Mouse (Mus musculus): Measurements from ENCODE around the gene Lrguk.

DNA sequence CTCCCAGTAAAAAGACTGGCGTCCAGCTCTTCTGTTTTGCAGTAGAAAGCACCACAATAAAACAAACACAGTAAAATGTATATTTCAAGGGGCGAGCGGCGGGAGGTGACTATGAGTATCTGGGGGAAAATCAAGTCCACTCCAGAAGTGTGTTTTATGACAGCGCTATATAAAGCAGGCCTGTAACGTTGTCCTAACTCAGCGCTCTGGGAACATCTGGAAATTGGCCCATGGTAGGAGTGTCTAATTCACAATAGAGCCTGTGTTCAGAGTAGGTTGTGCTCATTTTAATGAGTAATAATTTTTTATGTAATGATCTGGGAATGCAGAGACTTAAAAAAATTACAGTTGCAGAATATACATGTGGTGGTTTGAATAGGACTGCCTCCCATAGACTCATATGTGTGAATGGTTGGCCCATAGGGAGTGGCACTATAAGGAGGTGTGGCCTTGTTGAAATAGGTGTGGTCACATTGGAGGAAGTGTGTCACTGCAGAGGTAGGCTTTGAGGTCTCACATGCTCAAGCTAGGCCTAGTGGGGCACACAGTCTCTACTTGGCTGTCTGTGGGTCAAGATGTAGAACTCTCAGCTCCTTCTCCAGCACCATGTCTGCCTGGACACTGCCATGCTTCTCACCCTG is 87.7 kb downstream of the Lrguk start:
- TF ChIP-seq POLR2A (IDR thresholded peaks at IDR 0.05; ENCODE audit: borderline replicate concordance, extremely low read depth, low read depth, low read length): no peak
- TF ChIP-seq CTCF (IDR thresholded peaks at IDR 0.05; ENCODE audit: insufficient read depth, low read length): no peak
